Mouse (Mus musculus): ENCODE results near the gene 3110082I17Rik. TPM values are rescaled to one million over a fixed set of nuclear protein-coding genes. Genes with fewer than 3 reads are reported as not detected.

Gene 3110082I17Rik
- polyA plus RNA-seq, 1 experiment from 2014 or later: 12.7 TPM

DNA sequence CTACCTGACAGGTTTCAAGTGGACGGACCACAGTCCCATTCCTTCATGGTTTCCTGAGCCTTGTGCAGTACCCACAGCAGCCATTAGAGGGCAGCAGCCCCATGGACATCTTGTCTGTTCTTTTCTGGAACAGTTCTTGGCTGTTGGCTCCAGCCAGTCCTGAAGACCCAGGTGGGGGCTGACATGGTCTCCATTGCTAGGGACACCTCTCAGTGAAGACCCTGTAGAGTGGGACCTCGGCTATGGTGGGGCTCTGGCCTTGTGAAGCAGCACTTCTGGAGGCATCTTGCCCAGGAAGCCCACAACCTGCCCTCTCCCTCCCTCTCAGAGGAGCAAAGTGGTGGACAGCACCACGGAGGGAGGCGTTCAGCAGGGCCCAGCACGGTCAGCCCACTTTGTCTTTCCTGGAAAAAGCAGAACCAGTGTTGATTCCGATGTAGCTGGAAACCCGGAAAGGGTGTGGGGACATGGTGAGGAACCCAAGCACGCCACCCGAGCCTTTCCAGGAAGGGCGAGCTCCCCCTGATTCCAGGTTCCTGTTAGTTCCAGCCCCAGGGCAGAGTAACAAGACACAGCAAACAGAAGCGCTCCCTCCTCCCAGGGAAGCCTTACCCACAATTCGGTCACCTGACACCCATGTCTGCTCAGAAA, 95.9 kb downstream of the 3110082I17Rik start:
- 37% methylated on average over 12 of the region's 12 CpGs for WGBS
- ATAC-seq (ENCODE audit: low FRiP score): peak; percentile 71
- Histone ChIP-seq H3K4me3 (replicated peaks; ENCODE audit: low read length) (no peak overlapping the region), H3K9ac (no peak overlapping the region), H3K36me3 (replicated peaks; ENCODE audit: control insufficient read depth, insufficient read depth) (no peaks in the 10 kb centered on the region), H3K27me3 (ENCODE audit: control insufficient read depth, insufficient read depth, low read length) (no peaks in the 10 kb centered on the region), H3K4me2 (replicated peaks) (no peak overlapping the region), H3K9me3 (ENCODE audit: control insufficient read depth, low read length) (no peaks in the 10 kb centered on the region), H3K4me1 (replicated peaks; ENCODE audit: control insufficient read depth, insufficient read depth, low read length) (0 out of 2 replicates have a peak, but pooled peaks cover 7% of the 10 kb centered on the region), H3K27ac (no peak overlapping the region)
- DNase-seq (ENCODE audit: low spot score): peak; percentile 96

- ATAC-seq (ENCODE audit: low FRiP score) (no peak), DNase-seq (ENCODE audit: low spot score) (no peak)
- Histone ChIP-seq H3K4me3 (replicated peaks; ENCODE audit: low read length) (no peak overlapping the region), H3K27ac (no peak overlapping the region), H3K36me3 (replicated peaks; ENCODE audit: control insufficient read depth, insufficient read depth) (no peaks in the 10 kb centered on the region), H3K4me1 (replicated peaks; ENCODE audit: control insufficient read depth, insufficient read depth, low read length) (0 out of 2 replicates have a peak, but pooled peaks cover 7% of the 10 kb centered on the region), H3K9me3 (ENCODE audit: control insufficient read depth, low read length) (no peaks in the 10 kb centered on the region), H3K27me3 (ENCODE audit: control insufficient read depth, insufficient read depth, low read length) (no peaks in the 10 kb centered on the region), H3K9ac (no peak overlapping the region), H3K4me2 (replicated peaks) (no peak overlapping the region)
- WGBS: 74% methylated on average over 7 of the region's 7 CpGs
Observed at GRCm38 (mm10) chr5:139363858-139364257, 96.5 kb downstream of the 3110082I17Rik start.

DNA sequence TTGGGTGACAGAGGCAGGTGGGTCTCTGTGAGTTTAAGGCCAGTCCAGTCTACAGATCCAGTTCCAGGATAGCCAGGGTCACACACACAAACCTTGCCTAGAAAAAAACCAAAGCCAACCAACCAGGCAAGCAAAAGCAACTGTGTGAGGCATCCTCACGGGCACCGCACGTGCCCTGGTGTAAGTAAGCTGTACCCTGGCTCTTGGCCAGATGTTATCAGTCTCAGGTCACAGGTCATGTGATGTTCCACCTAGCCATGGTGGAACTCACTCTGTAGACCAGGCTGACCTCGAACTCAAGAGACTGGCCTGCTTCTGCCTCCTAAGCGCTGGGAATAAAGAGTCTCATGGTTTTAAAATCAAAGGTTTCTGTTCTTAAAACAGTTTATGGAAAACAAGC, 101.1 kb downstream of the 3110082I17Rik start:
- H3K9me3 ChIP-seq (ENCODE audit: control insufficient read depth, low read length): no peaks in the 10 kb centered on the region
- no peak overlapping the region for H3K4me2 ChIP-seq (replicated peaks)
- no peak overlapping the region for H3K4me3 ChIP-seq (replicated peaks; ENCODE audit: low read length)
- no peaks in the 10 kb centered on the region for H3K27me3 ChIP-seq (ENCODE audit: control insufficient read depth, insufficient read depth, low read length)
- H3K9ac ChIP-seq: no peak overlapping the region
- DNase-seq (ENCODE audit: low spot score) (no peak), ATAC-seq (ENCODE audit: low FRiP score) (no peak)
- H3K4me1 ChIP-seq (replicated peaks; ENCODE audit: control insufficient read depth, insufficient read depth, low read length): 0 out of 2 replicates have a peak, but pooled peaks cover under 1% of the 10 kb centered on the region
- H3K27ac ChIP-seq: no peak overlapping the region
- 95% methylated on average over 5 of the region's 5 CpGs for WGBS
- no peaks in the 10 kb centered on the region for H3K36me3 ChIP-seq (replicated peaks; ENCODE audit: control insufficient read depth, insufficient read depth)

GRCm38 (mm10) chr5:139358653-139359052, 101.7 kb downstream of the 3110082I17Rik start:
- Histone ChIP-seq H3K27ac (no peak overlapping the region), H3K36me3 (replicated peaks; ENCODE audit: control insufficient read depth, insufficient read depth) (no peaks in the 10 kb centered on the region), H3K9me3 (ENCODE audit: control insufficient read depth, low read length) (no peaks in the 10 kb centered on the region), H3K4me3 (replicated peaks; ENCODE audit: low read length) (no peak overlapping the region), H3K4me1 (replicated peaks; ENCODE audit: control insufficient read depth, insufficient read depth, low read length) (no peaks in the 10 kb centered on the region), H3K27me3 (ENCODE audit: control insufficient read depth, insufficient read depth, low read length) (no peaks in the 10 kb centered on the region), H3K4me2 (replicated peaks) (no peak overlapping the region), H3K9ac (no peak overlapping the region)
- DNase-seq (ENCODE audit: low spot score) (no peak), ATAC-seq (ENCODE audit: low FRiP score) (no peak)
- WGBS: 86% methylated on average over 2 of the region's 2 CpGs

GRCm38 (mm10) chr5:139355235-139355772, 105.0 kb downstream of the 3110082I17Rik start:
- no peak overlapping the region for H3K4me3 ChIP-seq (replicated peaks; ENCODE audit: low read length)
- peak; percentile 70 for DNase-seq (ENCODE audit: low spot score)
- no peaks in the 10 kb centered on the region for H3K36me3 ChIP-seq (replicated peaks; ENCODE audit: control insufficient read depth, insufficient read depth)
- H3K27me3 ChIP-seq (ENCODE audit: control insufficient read depth, insufficient read depth, low read length): no peaks in the 10 kb centered on the region
- no peak overlapping the region for H3K4me2 ChIP-seq (replicated peaks)
- H3K9me3 ChIP-seq (ENCODE audit: control insufficient read depth, low read length): no peaks in the 10 kb centered on the region
- no peak overlapping the region for H3K27ac ChIP-seq
- no peaks in the 10 kb centered on the region for H3K4me1 ChIP-seq (replicated peaks; ENCODE audit: control insufficient read depth, insufficient read depth, low read length)
- 36% methylated on average over 19 of the region's 19 CpGs for WGBS
- no peak overlapping the region for H3K9ac ChIP-seq
- no peak for ATAC-seq (ENCODE audit: low FRiP score)

GRCm38 (mm10) chr5:139353946-139354345, 106.4 kb downstream of the 3110082I17Rik start:
- H3K36me3 ChIP-seq (replicated peaks; ENCODE audit: control insufficient read depth, insufficient read depth): no peaks in the 10 kb centered on the region
- H3K4me3 ChIP-seq (replicated peaks; ENCODE audit: low read length): no peak overlapping the region
- H3K4me2 ChIP-seq (replicated peaks): no peak overlapping the region
- no peaks in the 10 kb centered on the region for H3K4me1 ChIP-seq (replicated peaks; ENCODE audit: control insufficient read depth, insufficient read depth, low read length)
- no peaks in the 10 kb centered on the region for H3K27me3 ChIP-seq (ENCODE audit: control insufficient read depth, insufficient read depth, low read length)
- no peak for DNase-seq (ENCODE audit: low spot score)
- no peak overlapping the region for H3K9ac ChIP-seq
- 0 out of 2 replicates have a peak, but pooled peaks have one; percentile 5 for ATAC-seq (ENCODE audit: low FRiP score)
- no peaks in the 10 kb centered on the region for H3K9me3 ChIP-seq (ENCODE audit: control insufficient read depth, low read length)
- 86% methylated on average over 11 of the region's 11 CpGs for WGBS
- H3K27ac ChIP-seq: no peak overlapping the region

DNA sequence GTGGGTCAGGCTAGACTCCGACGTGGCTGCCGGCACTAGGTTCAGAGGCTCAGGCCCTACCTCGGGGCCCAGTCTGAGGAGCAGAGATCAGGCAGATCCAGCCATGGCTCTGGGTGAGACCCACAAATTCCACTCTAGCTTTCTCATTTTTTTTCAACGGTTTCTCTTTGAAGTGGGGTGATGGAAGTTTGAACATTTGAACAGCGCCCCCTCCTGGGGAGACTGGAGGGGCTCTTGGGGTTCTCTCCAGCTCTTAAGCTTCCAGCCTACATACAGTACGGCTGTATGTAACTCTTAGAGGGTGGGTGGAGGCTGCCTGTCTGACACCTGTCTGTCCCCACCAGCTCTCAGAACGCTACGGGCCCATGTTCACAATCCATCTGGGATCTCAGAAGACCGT, 106.8 kb downstream of the 3110082I17Rik start:
- no peaks in the 10 kb centered on the region for H3K36me3 ChIP-seq (replicated peaks; ENCODE audit: control insufficient read depth, insufficient read depth)
- no peaks in the 10 kb centered on the region for H3K9me3 ChIP-seq (ENCODE audit: control insufficient read depth, low read length)
- no peak for ATAC-seq (ENCODE audit: low FRiP score)
- no peaks in the 10 kb centered on the region for H3K4me1 ChIP-seq (replicated peaks; ENCODE audit: control insufficient read depth, insufficient read depth, low read length)
- no peaks in the 10 kb centered on the region for H3K27me3 ChIP-seq (ENCODE audit: control insufficient read depth, insufficient read depth, low read length)
- no peak for DNase-seq (ENCODE audit: low spot score)
- 66% methylated on average over 10 of the region's 10 CpGs for WGBS
- no peak overlapping the region for H3K4me3 ChIP-seq (replicated peaks; ENCODE audit: low read length)
- H3K4me2 ChIP-seq (replicated peaks): no peak overlapping the region
- no peak overlapping the region for H3K27ac ChIP-seq
- no peak overlapping the region for H3K9ac ChIP-seq

DNA sequence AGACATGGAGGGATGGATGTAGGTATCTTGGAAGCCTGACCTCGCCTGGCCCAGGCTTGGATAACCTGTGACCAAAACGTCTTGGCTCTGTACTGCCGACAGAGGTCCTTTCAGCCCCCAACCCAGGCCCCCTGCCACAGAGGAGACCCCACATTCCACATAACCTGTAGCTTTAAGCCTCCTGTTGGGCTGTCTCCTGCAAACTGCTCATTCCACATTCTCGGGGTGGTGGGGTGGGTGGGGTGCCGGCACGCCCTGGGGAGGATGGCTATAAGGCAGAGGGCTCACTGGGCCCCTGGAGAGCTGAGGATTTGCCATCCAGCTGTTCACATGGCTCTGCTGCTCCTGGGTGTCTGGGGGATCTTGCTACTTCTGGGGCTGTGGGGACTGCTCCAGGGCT, 108.0 kb downstream of the 3110082I17Rik start, which contains the start of gene Cyp2w1:
Cyp2w1 (plus strand) TSS at position 301 of the 400 bp plus-strand sequence.
- Histone ChIP-seq H3K27me3 (ENCODE audit: control insufficient read depth, insufficient read depth, low read length) (no peaks in the 10 kb centered on the region), H3K4me3 (replicated peaks; ENCODE audit: low read length) (no peak within 1 kb of the TSS), H3K36me3 (replicated peaks; ENCODE audit: control insufficient read depth, insufficient read depth) (no peaks in the 10 kb centered on the region), H3K9ac (no peak within 1 kb of the TSS), H3K4me2 (replicated peaks) (no peak within 1 kb of the TSS), H3K27ac (no peak within 1 kb of the TSS), H3K4me1 (replicated peaks; ENCODE audit: control insufficient read depth, insufficient read depth, low read length) (no peaks in the 10 kb centered on the region), H3K9me3 (ENCODE audit: control insufficient read depth, low read length) (no peaks in the 10 kb centered on the region)
- WGBS: 72% methylated on average over 6 of the region's 6 CpGs
- no peak for ATAC-seq (ENCODE audit: low FRiP score)
- DNase-seq (ENCODE audit: low spot score): no peak

DNA sequence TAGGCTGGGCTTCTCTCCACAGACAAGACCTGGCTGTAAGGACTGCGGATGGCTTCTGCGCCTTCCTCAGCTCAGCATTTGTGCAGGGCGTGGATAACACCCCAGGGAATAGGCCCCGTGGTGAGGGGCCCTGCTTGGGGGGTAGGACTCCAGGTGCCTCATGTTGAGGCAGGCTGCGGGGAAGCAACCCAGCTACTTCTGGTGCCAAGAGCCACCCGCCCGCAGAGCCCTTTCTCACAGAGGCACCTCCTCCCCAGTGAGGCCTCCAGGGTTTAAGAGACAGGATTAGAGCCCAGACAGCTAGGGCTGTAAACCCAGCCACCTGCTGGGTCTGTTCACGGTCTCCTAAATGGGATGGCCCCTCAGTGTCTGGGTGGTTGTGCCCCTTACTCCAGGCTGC, 108.7 kb downstream of the 3110082I17Rik start:
- H3K9me3 ChIP-seq (ENCODE audit: control insufficient read depth, low read length): no peaks in the 10 kb centered on the region
- no peaks in the 10 kb centered on the region for H3K36me3 ChIP-seq (replicated peaks; ENCODE audit: control insufficient read depth, insufficient read depth)
- H3K27ac ChIP-seq: no peak overlapping the region
- H3K4me1 ChIP-seq (replicated peaks; ENCODE audit: control insufficient read depth, insufficient read depth, low read length): no peaks in the 10 kb centered on the region
- no peak overlapping the region for H3K4me2 ChIP-seq (replicated peaks)
- H3K4me3 ChIP-seq (replicated peaks; ENCODE audit: low read length): no peak overlapping the region
- no peaks in the 10 kb centered on the region for H3K27me3 ChIP-seq (ENCODE audit: control insufficient read depth, insufficient read depth, low read length)
- WGBS: 35% methylated on average over 8 of the region's 8 CpGs
- no peak overlapping the region for H3K9ac ChIP-seq
- ATAC-seq (ENCODE audit: low FRiP score): no peak
- no peak for DNase-seq (ENCODE audit: low spot score)

Measured in hindbrain, embryonic 14.5 days (tissue).